Mouse (Mus musculus) liver, postnatal 0 days (tissue): Measurements from ENCODE around the gene Dnajc15.

Experiments used
- CTCF ChIP-seq: sonication (generic); IDR thresholded peaks from 2 replicates; pipeline ENCODE4 v1.5.1; 2016; ENCODE audit warnings: antibody characterized with exemption, low read depth
- EP300 ChIP-seq: IDR thresholded peaks from 2 replicates; pipeline ENCODE4 v1.6.1; 2016; ENCODE audit warnings: antibody characterized with exemption, low read depth, mild to moderate bottlenecking

GRCm38 (mm10) chr14:77836794-77837193 is 38.1 kb downstream of the Dnajc15 start:
- no peak for TF ChIP-seq CTCF
- no peak for TF ChIP-seq EP300
